Mouse (Mus musculus): Measurements from ENCODE around the gene Zfp62. TPM values are rescaled to one million over a fixed set of nuclear protein-coding genes. Genes with fewer than 3 reads are reported as not detected.

Gene Zfp62
- total and polyA plus RNA-seq, 2 experiments from 2014 or later: 25.5 to 59.5 TPM

- TF ChIP-seq CTCF (IDR thresholded peaks at IDR 0.05; ENCODE audit: low read depth): no peak
- ATAC-seq (no peak), DNase-seq (no peak)
- 95% methylated on average over 1 of the region's 1 CpGs for WGBS
- Histone ChIP-seq H3K27ac (ENCODE audit: low read depth, low read length) (no peak overlapping the region), H3K4me2 (ENCODE audit: low read depth) (no peak overlapping the region), H3K9ac (no peak overlapping the region), H3K9me3 (ENCODE audit: low read length) (no peaks in the 10 kb centered on the region), H3K36me3 (ENCODE audit: insufficient read depth) (no peaks in the 10 kb centered on the region; the same call in 1 of the 2 replicates), H3K4me3 (ENCODE audit: low read depth, low read length) (no peak overlapping the region), H3K4me1 (ENCODE audit: insufficient read depth) (peaks cover 12% of the 10 kb centered on the region), H3K27me3 (ENCODE audit: insufficient read depth, low read length) (no peaks in the 10 kb centered on the region)
Observed at GRCm38 (mm10) chr11:49207495-49207894, 4.4 kb downstream of the Zfp62 start.

DNA sequence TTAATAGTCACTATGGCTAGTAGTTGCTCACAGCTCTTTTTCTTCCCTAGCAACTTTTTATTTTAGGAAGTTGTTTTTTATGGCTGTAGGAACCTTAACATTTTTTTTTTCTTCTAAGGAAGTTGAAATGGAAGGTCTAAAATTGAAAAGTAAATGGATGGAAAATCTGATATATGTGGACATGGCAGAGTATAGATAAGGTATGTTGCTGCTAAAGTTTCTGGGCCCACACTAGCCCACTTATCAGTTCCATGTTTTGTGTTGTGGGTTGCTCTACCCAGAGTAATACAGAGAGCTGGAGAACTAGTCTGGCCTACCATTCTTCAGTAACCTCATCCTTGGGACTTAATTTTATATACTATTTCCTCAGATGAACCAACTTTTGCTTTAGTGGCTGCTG, 9.5 kb downstream of the Zfp62 start:
- H3K27me3 ChIP-seq (ENCODE audit: insufficient read depth, low read length): no peaks in the 10 kb centered on the region
- no peak overlapping the region for H3K4me3 ChIP-seq (ENCODE audit: low read depth, low read length)
- no peaks in the 10 kb centered on the region for H3K9me3 ChIP-seq (ENCODE audit: low read length)
- no peak overlapping the region for H3K9ac ChIP-seq
- no peak overlapping the region for H3K27ac ChIP-seq (ENCODE audit: low read depth, low read length)
- ATAC-seq (no peak), DNase-seq (no peak)
- H3K4me2 ChIP-seq (ENCODE audit: low read depth): no peak overlapping the region
- H3K36me3 ChIP-seq (ENCODE audit: insufficient read depth): peaks cover 34% of the 10 kb centered on the region
- H3K4me1 ChIP-seq (ENCODE audit: insufficient read depth): 0 out of 2 replicates have a peak, but pooled peaks cover 4% of the 10 kb centered on the region
- no peak for TF ChIP-seq CTCF (IDR thresholded peaks at IDR 0.05; ENCODE audit: low read depth)

DNA sequence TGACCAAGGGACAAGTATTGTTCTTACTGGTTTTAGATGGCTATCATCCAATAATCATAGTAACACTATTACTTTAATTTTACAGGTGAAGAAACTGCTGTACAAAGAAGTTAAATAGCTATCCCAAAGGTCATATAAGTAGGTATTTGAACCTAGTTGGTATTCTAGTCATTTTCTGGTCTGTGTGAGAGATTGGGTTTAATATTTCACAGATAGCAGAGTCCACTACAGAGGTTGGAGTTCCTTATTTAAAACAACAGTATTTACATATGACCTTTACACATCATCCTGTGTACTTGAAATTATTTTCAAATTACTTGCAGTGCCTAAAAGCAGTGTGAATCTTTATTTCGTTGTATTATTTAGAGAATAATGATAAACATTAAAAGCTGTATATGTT, 10.4 kb downstream of the Zfp62 start:
- DNase-seq: no peak
- Histone ChIP-seq H3K36me3 (ENCODE audit: insufficient read depth) (peaks cover 34% of the 10 kb centered on the region), H3K9me3 (ENCODE audit: low read length) (no peaks in the 10 kb centered on the region), H3K27ac (ENCODE audit: low read depth, low read length) (no peak overlapping the region), H3K27me3 (ENCODE audit: insufficient read depth, low read length) (no peaks in the 10 kb centered on the region), H3K4me3 (ENCODE audit: low read depth, low read length) (no peak overlapping the region), H3K9ac (no peak overlapping the region), H3K4me2 (ENCODE audit: low read depth) (no peak overlapping the region), H3K4me1 (ENCODE audit: insufficient read depth) (0 out of 2 replicates have a peak, but pooled peaks cover 4% of the 10 kb centered on the region)
- no peak for ATAC-seq
- no peak for TF ChIP-seq CTCF (IDR thresholded peaks at IDR 0.05; ENCODE audit: low read depth)
- WGBS: 96% methylated on average over 1 of the region's 1 CpGs

GRCm38 (mm10) chr11:49219271-49219670, 16.2 kb downstream of the Zfp62 start:
- Histone ChIP-seq H3K27ac (ENCODE audit: low read depth, low read length) (no peak overlapping the region), H3K27me3 (ENCODE audit: insufficient read depth, low read length) (no peaks in the 10 kb centered on the region), H3K4me1 (ENCODE audit: insufficient read depth) (no peaks in the 10 kb centered on the region), H3K4me2 (ENCODE audit: low read depth) (no peak overlapping the region), H3K9me3 (ENCODE audit: low read length) (no peaks in the 10 kb centered on the region), H3K36me3 (ENCODE audit: insufficient read depth) (peaks cover 27% of the 10 kb centered on the region), H3K9ac (no peak overlapping the region), H3K4me3 (ENCODE audit: low read depth, low read length) (no peak overlapping the region)
- TF ChIP-seq CTCF (IDR thresholded peaks at IDR 0.05; ENCODE audit: low read depth): no peak
- ATAC-seq (no peak), DNase-seq (no peak)
- 100% methylated on average over 2 of the region's 2 CpGs for WGBS

GRCm38 (mm10) chr11:49224455-49224854, 21.4 kb downstream of the Zfp62 start:
- ATAC-seq (no peak), DNase-seq (no peak)
- Histone ChIP-seq H3K9ac (no peak overlapping the region), H3K4me1 (ENCODE audit: insufficient read depth) (no peaks in the 10 kb centered on the region), H3K9me3 (ENCODE audit: low read length) (no peaks in the 10 kb centered on the region), H3K27ac (ENCODE audit: low read depth, low read length) (no peak overlapping the region), H3K4me3 (ENCODE audit: low read depth, low read length) (no peak overlapping the region), H3K36me3 (ENCODE audit: insufficient read depth) (no peaks in the 10 kb centered on the region), H3K27me3 (ENCODE audit: insufficient read depth, low read length) (no peaks in the 10 kb centered on the region), H3K4me2 (ENCODE audit: low read depth) (no peak overlapping the region)
- TF ChIP-seq CTCF (IDR thresholded peaks at IDR 0.05; ENCODE audit: low read depth): no peak
- WGBS: 79% methylated on average over 1 of the region's 1 CpGs

- Histone ChIP-seq H3K27ac (ENCODE audit: low read depth, low read length) (no peak overlapping the region), H3K4me2 (ENCODE audit: low read depth) (no peak overlapping the region), H3K36me3 (ENCODE audit: insufficient read depth) (no peaks in the 10 kb centered on the region), H3K9me3 (ENCODE audit: low read length) (no peaks in the 10 kb centered on the region), H3K27me3 (ENCODE audit: insufficient read depth, low read length) (no peaks in the 10 kb centered on the region), H3K4me1 (ENCODE audit: insufficient read depth) (no peaks in the 10 kb centered on the region), H3K9ac (no peak overlapping the region), H3K4me3 (ENCODE audit: low read depth, low read length) (no peak overlapping the region)
- TF ChIP-seq CTCF (IDR thresholded peaks at IDR 0.05; ENCODE audit: low read depth): no peak
- ATAC-seq (no peak), DNase-seq (no peak)
- whole genome bisulfite sequencing: 65% methylated on average over 3 of the region's 3 CpGs
Observed at GRCm38 (mm10) chr11:49232781-49233180, 29.7 kb downstream of the Zfp62 start.

- WGBS: 57% methylated on average over 3 of the region's 3 CpGs
- no peak for DNase-seq
- H3K9ac ChIP-seq: no peak overlapping the region
- no peak for TF ChIP-seq CTCF (IDR thresholded peaks at IDR 0.05; ENCODE audit: low read depth)
- no peak overlapping the region for H3K27ac ChIP-seq (ENCODE audit: low read depth, low read length)
- H3K4me3 ChIP-seq (ENCODE audit: low read depth, low read length): no peak overlapping the region
- no peaks in the 10 kb centered on the region for H3K27me3 ChIP-seq (ENCODE audit: insufficient read depth, low read length)
- no peak overlapping the region for H3K4me2 ChIP-seq (ENCODE audit: low read depth)
- no peak for ATAC-seq
- H3K4me1 ChIP-seq (ENCODE audit: insufficient read depth): no peaks in the 10 kb centered on the region
- H3K36me3 ChIP-seq (ENCODE audit: insufficient read depth): no peaks in the 10 kb centered on the region
- no peaks in the 10 kb centered on the region for H3K9me3 ChIP-seq (ENCODE audit: low read length)
Observed at GRCm38 (mm10) chr11:49235459-49236207, 32.5 kb downstream of the Zfp62 start.
